Mouse (Mus musculus) kidney, embryonic 16.5 days (tissue): ENCODE data around the gene Phc1. TPM values are rescaled to one million over a fixed set of nuclear protein-coding genes. Genes with fewer than 3 reads are reported as not detected.

ENCODE experiments used
- ATAC-seq: fragments of 200-750 bp; cut with Nextera tagmentation; 2 replicates; pipeline ENCODE4 v1.8.0; 2017; ENCODE audit warnings: moderate TSS enrichment; ENCODE audit not compliant: low FRiP score, low TSS enrichment
- H3K27ac ChIP-seq: fragments of 300-500 bp; sonication (generic); 2 replicates; pipeline ENCODE4 v1.5.1; 2014; ENCODE audit warnings: low read length
- H3K27me3 ChIP-seq: fragments of 300-500 bp; sonication (generic); 2 replicates; pipeline ENCODE4 v1.6.1; 2014; ENCODE audit warnings: low read length, control low read depth, mixed read lengths; ENCODE audit not compliant: insufficient read depth
- H3K36me3 ChIP-seq: fragments of 300-500 bp; sonication (generic); 2 replicates; pipeline ENCODE4 v1.6.1; 2014; ENCODE audit warnings: low read length, control low read depth, mixed read lengths; ENCODE audit not compliant: insufficient read depth
- H3K4me1 ChIP-seq: fragments of 300-500 bp; sonication (generic); 2 replicates; pipeline ENCODE4 v1.6.1; 2014; ENCODE audit warnings: low read length, control low read depth, mixed read lengths; ENCODE audit not compliant: insufficient read depth
- H3K4me2 ChIP-seq: fragments of 300-500 bp; sonication (generic); replicated peaks from 2 replicates; pipeline ENCODE4 v1.6.1; 2014; ENCODE audit warnings: low read depth, low read length
- H3K4me3 ChIP-seq: fragments of 300-500 bp; sonication (generic); 2 replicates; pipeline ENCODE4 v1.5.1; 2014; ENCODE audit warnings: mild to moderate bottlenecking, low read length
- H3K9ac ChIP-seq: fragments of 300-500 bp; sonication (generic); replicated peaks from 2 replicates; pipeline ENCODE4 v1.6.1; 2014; ENCODE audit warnings: low read length
- H3K9me3 ChIP-seq: fragments of 300-500 bp; sonication (generic); 2 replicates; pipeline ENCODE4 v1.6.1; 2016; ENCODE audit warnings: low read length, control low read depth
- WGBS: fragments of 180-500 bp; shearing (Covaris S2); extraction: QIAGEN DNeasy Blood & Tissue Kit; methylation state at CpG from one replicate; pipeline ENCODE4 v1.1.7; 2014; 5-methylcytosine and 5-hydroxymethylcytosine counted together
- polyA plus RNA-seq: library from polyadenylated mRNA; unstranded; fragments of >200 nt; fragmentation: Nextera tagmentation; extraction: Ambion mirVana; gene quantifications from 2 replicates; pipeline ENCODE4 v1.2.1, GENCODE M21; 2015

Phc1 gene
- polyA plus RNA-seq, 1 experiment from 2014 or later = 17.9 TPM

- Histone ChIP-seq H3K27me3 (no peaks in the 10 kb centered on the region), H3K9me3 (no peaks in the 10 kb centered on the region), H3K9ac (no peak overlapping the region), H3K4me2 (peak overlapping the region; percentile 74), H3K36me3 (no peaks in the 10 kb centered on the region), H3K4me3 (no peak overlapping the region), H3K4me1 (peaks cover 4% of the 10 kb centered on the region; the same call in 1 of the 2 replicates), H3K27ac (no peak overlapping the region)
- 53% methylated on average over 4 of the region's 4 CpGs for WGBS
- ATAC-seq = no peak
Observed at GRCm38 (mm10) chr6:122298223-122298609, 42.1 kb downstream of the Phc1 start.

- peak overlapping the region; percentile 74 for H3K4me2 ChIP-seq
- peaks cover 4% of the 10 kb centered on the region; the same call in 1 of the 2 replicates for H3K4me1 ChIP-seq
- H3K4me3 ChIP-seq = peak overlapping the region; percentile 47
- peak overlapping the region; percentile 61 for H3K9ac ChIP-seq
- no peaks in the 10 kb centered on the region for H3K27me3 ChIP-seq
- peak; percentile 74 for ATAC-seq
- no peaks in the 10 kb centered on the region for H3K9me3 ChIP-seq
- 5% methylated on average over 25 of the region's 25 CpGs for WGBS
- no peaks in the 10 kb centered on the region for H3K36me3 ChIP-seq
- H3K27ac ChIP-seq = peak overlapping the region; percentile 31; the same call in 1 of the 2 replicates
Observed at GRCm38 (mm10) chr6:122297279-122298222, 42.8 kb downstream of the Phc1 start.

- Histone ChIP-seq H3K27ac (peak overlapping the region; percentile 31; the same call in 1 of the 2 replicates), H3K36me3 (no peaks in the 10 kb centered on the region), H3K9ac (peak overlapping the region; percentile 61), H3K4me2 (peak overlapping the region; percentile 74), H3K27me3 (no peaks in the 10 kb centered on the region), H3K9me3 (no peaks in the 10 kb centered on the region), H3K4me3 (peak overlapping the region; percentile 47), H3K4me1 (peaks cover 4% of the 10 kb centered on the region; the same call in 1 of the 2 replicates)
- 35% methylated on average over 3 of the region's 3 CpGs for WGBS
- ATAC-seq = no peak
Observed at GRCm38 (mm10) chr6:122296918-122297278, 43.5 kb downstream of the Phc1 start.

- no peaks in the 10 kb centered on the region for H3K9me3 ChIP-seq
- H3K36me3 ChIP-seq = no peaks in the 10 kb centered on the region
- no peak overlapping the region for H3K9ac ChIP-seq
- 55% methylated on average over 9 of the region's 9 CpGs for WGBS
- no peak overlapping the region for H3K4me3 ChIP-seq
- ATAC-seq = no peak
- no peak overlapping the region for H3K4me2 ChIP-seq
- peaks cover 6% of the 10 kb centered on the region; the same call in 1 of the 2 replicates for H3K4me1 ChIP-seq
- H3K27me3 ChIP-seq = no peaks in the 10 kb centered on the region
- H3K27ac ChIP-seq = no peak overlapping the region
Observed at GRCm38 (mm10) chr6:122295242-122295641, 45.1 kb downstream of the Phc1 start.

GRCm38 (mm10) chr6:122294290-122294689, 46.1 kb downstream of the Phc1 start:
- H3K4me2 ChIP-seq = no peak overlapping the region
- peaks cover 11% of the 10 kb centered on the region; the same call in 1 of the 2 replicates for H3K4me1 ChIP-seq
- no peaks in the 10 kb centered on the region for H3K9me3 ChIP-seq
- H3K27me3 ChIP-seq = no peaks in the 10 kb centered on the region
- H3K36me3 ChIP-seq = no peaks in the 10 kb centered on the region
- no peak overlapping the region for H3K4me3 ChIP-seq
- no peak overlapping the region for H3K27ac ChIP-seq
- ATAC-seq = no peak
- no peak overlapping the region for H3K9ac ChIP-seq
- 58% methylated on average over 3 of the region's 3 CpGs for WGBS

- H3K9me3 ChIP-seq = no peaks in the 10 kb centered on the region
- no peaks in the 10 kb centered on the region for H3K27me3 ChIP-seq
- peaks cover 11% of the 10 kb centered on the region; the same call in 1 of the 2 replicates for H3K4me1 ChIP-seq
- no peak for ATAC-seq
- no peak overlapping the region for H3K9ac ChIP-seq
- H3K4me3 ChIP-seq = no peak overlapping the region
- no peaks in the 10 kb centered on the region for H3K36me3 ChIP-seq
- H3K4me2 ChIP-seq = no peak overlapping the region
- WGBS = 76% methylated on average over 9 of the region's 9 CpGs
- H3K27ac ChIP-seq = no peak overlapping the region
Observed at GRCm38 (mm10) chr6:122293796-122294195, 46.6 kb downstream of the Phc1 start.

GRCm38 (mm10) chr6:122293121-122293520, 47.2 kb downstream of the Phc1 start:
- Histone ChIP-seq H3K9me3 (no peaks in the 10 kb centered on the region), H3K4me2 (no peak overlapping the region), H3K9ac (no peak overlapping the region), H3K36me3 (no peaks in the 10 kb centered on the region), H3K4me1 (peaks cover 11% of the 10 kb centered on the region; the same call in 1 of the 2 replicates), H3K27me3 (no peaks in the 10 kb centered on the region), H3K27ac (no peak overlapping the region), H3K4me3 (no peak overlapping the region)
- no peak for ATAC-seq
- 90% methylated on average over 8 of the region's 8 CpGs for WGBS

- no peak overlapping the region for H3K4me2 ChIP-seq
- H3K4me3 ChIP-seq = no peak overlapping the region
- H3K27ac ChIP-seq = no peak overlapping the region
- H3K9me3 ChIP-seq = no peaks in the 10 kb centered on the region
- no peak for ATAC-seq
- H3K36me3 ChIP-seq = no peaks in the 10 kb centered on the region
- H3K9ac ChIP-seq = no peak overlapping the region
- H3K27me3 ChIP-seq = no peaks in the 10 kb centered on the region
- H3K4me1 ChIP-seq = peaks cover 11% of the 10 kb centered on the region; the same call in 1 of the 2 replicates
- WGBS = 49% methylated on average over 2 of the region's 2 CpGs
Observed at GRCm38 (mm10) chr6:122292184-122292583, 48.2 kb downstream of the Phc1 start.

DNA sequence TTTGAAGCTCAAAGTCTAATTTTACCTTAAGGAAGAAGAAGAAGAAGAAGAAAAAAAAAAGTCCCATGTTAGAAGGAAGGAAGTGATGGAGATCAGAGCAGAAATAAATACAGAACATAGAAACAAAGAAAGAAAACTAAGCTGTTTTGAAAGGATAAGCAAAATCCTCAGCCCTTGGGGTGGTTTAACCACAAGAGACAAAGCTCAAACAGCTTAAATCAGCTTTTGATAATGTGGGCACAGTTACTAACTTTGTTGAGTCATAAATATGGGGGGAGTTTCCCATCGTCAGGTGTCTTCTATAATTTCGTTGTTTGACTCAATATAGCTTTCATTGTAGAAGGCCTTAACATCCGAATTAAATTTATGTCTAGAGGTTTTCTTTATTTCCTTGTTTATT, 48.6 kb downstream of the Phc1 start:
- H3K27ac ChIP-seq = no peak overlapping the region
- no peak overlapping the region for H3K9ac ChIP-seq
- no peak overlapping the region for H3K4me3 ChIP-seq
- ATAC-seq = no peak
- WGBS = 55% methylated on average over 3 of the region's 3 CpGs
- H3K4me2 ChIP-seq = no peak overlapping the region
- no peaks in the 10 kb centered on the region for H3K27me3 ChIP-seq
- peaks cover 7% of the 10 kb centered on the region; the same call in 1 of the 2 replicates for H3K4me1 ChIP-seq
- no peaks in the 10 kb centered on the region for H3K36me3 ChIP-seq
- H3K9me3 ChIP-seq = no peaks in the 10 kb centered on the region

DNA sequence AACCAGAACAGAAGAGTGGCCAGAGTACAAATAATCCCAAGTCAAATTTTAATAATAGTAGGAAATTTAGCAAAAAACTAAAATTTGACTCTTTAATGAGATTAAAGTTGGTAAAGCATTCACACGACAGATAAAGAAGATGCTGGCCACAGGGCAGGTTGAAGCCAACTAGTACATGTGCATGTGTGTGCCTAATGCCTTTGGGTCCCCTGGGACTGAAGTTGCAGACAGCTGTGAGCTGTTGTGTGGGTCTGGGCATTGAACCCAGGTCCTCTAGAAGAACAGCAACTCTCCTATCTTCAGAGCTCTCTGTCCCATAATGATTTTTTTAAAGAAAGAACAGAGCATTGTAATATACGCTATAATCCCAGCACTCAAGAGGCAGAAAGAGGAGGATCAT, 49.1 kb downstream of the Phc1 start:
- WGBS = 74% methylated on average over 2 of the region's 2 CpGs
- Histone ChIP-seq H3K27ac (no peak overlapping the region), H3K36me3 (no peaks in the 10 kb centered on the region), H3K4me3 (no peak overlapping the region), H3K4me1 (peaks cover 7% of the 10 kb centered on the region; the same call in 1 of the 2 replicates), H3K4me2 (no peak overlapping the region), H3K9me3 (no peaks in the 10 kb centered on the region), H3K9ac (no peak overlapping the region), H3K27me3 (no peaks in the 10 kb centered on the region)
- no peak for ATAC-seq
